Mouse (Mus musculus): ENCODE data around the gene N4bp2l2. TPM values are rescaled to one million over a fixed set of nuclear protein-coding genes. Genes with fewer than 3 reads are reported as not detected.

Gene N4bp2l2
- polyA plus RNA-seq, 1 experiment = 33.6 TPM

DNA sequence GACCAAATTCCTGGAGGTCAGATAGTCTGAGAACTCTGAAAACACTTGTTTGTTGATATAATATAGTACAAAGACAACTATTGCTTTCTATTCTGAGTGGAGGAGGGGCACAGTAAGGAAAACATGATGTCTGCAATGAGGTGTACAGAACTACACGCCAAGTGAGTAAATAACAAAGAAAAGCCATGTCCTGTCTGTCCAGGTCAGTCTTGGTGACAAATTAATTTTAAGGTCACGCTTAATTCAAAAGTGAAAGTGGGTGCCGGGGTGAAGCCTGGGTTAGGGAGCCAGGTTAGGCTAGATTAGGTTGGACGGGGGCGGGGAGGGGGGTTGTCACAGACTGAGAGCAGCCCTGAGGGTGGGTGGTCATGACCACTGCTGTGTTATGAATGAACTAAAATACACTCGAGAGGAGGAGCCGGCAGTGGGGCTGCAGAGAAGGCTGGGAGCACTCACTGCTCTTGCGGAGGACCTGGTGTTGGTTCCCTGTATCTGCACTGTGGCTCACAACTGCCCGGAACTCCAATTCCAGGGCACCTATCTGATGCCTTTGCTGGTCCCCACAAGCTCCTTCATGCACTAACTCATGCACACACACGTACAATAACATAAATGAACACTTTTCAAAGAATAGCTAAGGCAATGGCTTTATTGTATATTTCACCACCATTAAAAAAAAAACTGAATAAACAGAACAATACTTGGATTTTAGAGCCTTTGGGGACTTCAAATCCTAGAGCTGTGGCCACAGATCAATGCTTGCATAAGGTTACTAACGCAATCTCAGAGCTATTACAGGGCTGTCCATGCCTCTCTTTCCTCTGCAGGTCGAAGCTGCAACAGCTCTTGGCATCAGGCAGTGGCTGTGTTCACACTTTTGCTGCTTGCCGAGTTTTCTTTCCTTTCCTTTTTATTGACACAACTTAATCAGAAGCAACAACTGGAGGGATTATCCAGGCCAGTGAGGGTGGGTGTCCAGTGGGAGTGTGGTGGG lies 66.4 kb downstream of the N4bp2l2 start:
- Histone ChIP-seq H3K4me3 (ENCODE audit: insufficient read depth, low read length) (no peak overlapping the region), H3K27ac (ENCODE audit: insufficient read depth, low read length) (no peak overlapping the region), H3K4me1 (ENCODE audit: control insufficient read depth, insufficient read depth, low read length) (peaks cover 2% of the 10 kb centered on the region)
- TF ChIP-seq POLR2A (IDR thresholded peaks at IDR 0.05; ENCODE audit: extremely low read depth, insufficient read depth, low read length) (no peak), CTCF (IDR thresholded peaks at IDR 0.05; ENCODE audit: extremely low read depth, insufficient read depth, low read length) (no peak)

DNA sequence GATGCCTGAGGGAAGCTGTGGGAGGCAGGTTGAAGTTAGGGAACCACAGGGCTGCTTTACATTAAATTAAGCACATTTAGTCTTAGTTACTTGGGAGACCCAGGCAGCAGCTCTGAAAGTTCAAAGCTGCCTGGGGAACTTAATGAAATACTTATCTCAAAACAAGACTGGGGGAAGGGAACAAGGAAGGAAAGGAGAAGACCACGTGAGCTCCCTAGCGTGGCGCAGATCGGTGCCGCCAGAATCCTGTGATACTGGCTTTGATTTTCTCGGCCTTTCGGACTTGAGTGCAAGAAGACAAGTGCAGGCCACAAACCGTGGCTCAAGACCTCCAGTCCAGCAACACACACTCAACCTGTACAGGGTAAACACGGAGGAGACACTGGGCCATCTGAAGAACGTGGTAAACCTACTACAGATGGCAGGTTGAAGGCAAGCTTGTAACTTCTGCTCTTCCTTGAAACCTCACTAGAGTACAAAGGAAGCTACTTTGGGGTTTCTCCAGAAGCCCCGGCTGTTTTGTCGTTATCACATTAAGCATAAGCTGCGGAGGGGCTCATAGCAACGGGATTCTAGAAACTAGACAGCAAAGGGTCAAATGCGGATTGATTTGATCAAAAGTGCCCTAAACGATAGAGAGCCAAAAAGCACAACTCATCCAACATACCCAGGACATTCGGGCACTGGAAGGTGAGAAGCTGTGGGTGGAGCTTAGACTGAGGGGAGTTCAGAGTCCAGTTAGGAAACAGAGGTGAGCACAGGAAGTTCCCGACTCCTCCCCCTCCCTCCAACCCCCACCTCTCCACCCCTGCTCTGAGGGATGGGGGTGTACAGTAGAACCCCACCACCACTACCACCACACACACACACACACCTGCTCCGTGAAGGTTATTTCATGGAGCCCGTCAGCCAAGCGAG lies 67.5 kb downstream of the N4bp2l2 start:
- Histone ChIP-seq H3K4me1 (ENCODE audit: control insufficient read depth, insufficient read depth, low read length) (peaks cover 2% of the 10 kb centered on the region), H3K4me3 (ENCODE audit: insufficient read depth, low read length) (no peak overlapping the region), H3K27ac (ENCODE audit: insufficient read depth, low read length) (no peak overlapping the region)
- TF ChIP-seq POLR2A (IDR thresholded peaks at IDR 0.05; ENCODE audit: extremely low read depth, insufficient read depth, low read length) (no peak), CTCF (IDR thresholded peaks at IDR 0.05; ENCODE audit: extremely low read depth, insufficient read depth, low read length) (no peak)

DNA sequence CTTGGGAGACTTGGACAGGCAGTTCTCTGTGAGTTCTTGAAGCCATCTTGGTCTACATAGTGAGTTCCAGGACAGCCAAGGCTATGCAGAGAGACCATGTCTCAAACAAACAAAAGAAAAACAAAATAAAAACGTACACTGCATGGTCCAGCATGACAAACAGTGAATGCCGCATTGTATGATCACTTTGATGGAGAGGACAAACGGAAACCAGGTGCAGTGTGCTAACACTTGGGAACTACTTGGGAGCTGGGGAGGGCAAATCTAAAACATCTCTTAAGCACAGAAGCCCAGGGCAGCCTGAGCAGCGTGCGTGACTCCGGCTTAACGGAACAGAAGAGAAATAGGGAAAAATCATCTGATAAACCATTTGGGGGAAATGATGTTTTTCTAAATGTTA lies 68.9 kb downstream of the N4bp2l2 start, which contains the start of gene N4bp2l1:
Gene N4bp2l1 (minus strand): TSS at position 101 of the 400 bp plus-strand sequence.
- Histone ChIP-seq H3K27ac (ENCODE audit: insufficient read depth, low read length) (no peak within 1 kb of the TSS), H3K4me3 (ENCODE audit: insufficient read depth, low read length) (no peak within 1 kb of the TSS), H3K4me1 (ENCODE audit: control insufficient read depth, insufficient read depth, low read length) (peaks cover 2% of the 10 kb centered on the region)
- no peak for TF ChIP-seq CTCF (IDR thresholded peaks at IDR 0.05; ENCODE audit: extremely low read depth, insufficient read depth, low read length)
- no peak for TF ChIP-seq POLR2A (IDR thresholded peaks at IDR 0.05; ENCODE audit: extremely low read depth, insufficient read depth, low read length)

DNA sequence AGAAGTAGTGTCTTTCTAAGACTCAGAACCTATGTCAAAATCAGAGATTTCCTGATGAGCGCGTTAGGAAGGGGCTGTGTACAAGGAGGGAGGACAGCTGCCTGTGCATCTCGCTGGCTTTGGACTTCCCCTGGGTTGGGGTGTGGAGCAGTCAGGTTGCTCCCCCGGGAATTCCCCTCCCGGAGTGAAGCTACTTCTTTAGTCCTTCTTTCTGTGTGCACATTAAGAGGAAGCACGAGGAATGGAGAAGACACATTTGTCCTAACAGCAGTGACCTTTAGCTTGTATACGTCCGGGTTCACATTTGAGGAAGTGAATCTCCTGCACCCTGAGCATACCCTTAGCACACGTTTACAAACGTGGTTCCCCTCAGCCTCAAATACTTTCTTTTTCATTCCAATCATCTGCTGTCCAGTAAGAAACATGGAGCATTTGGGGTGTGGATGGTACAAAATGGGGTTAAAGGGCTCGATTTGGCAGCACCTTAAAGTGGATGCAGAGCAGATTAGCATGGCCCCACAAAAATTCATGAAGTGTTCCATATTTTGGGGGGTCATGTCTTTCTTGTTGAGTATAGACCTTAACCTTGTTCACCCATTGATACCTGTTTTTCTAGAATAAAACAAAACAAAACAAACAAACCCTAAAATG lies 70.5 kb downstream of the N4bp2l2 start:
- Histone ChIP-seq H3K4me3 (ENCODE audit: insufficient read depth, low read length) (no peak overlapping the region; the same call in 1 of the 2 replicates), H3K4me1 (ENCODE audit: control insufficient read depth, insufficient read depth, low read length) (no peaks in the 10 kb centered on the region), H3K27ac (ENCODE audit: insufficient read depth, low read length) (no peak overlapping the region)
- TF ChIP-seq POLR2A (IDR thresholded peaks at IDR 0.05; ENCODE audit: extremely low read depth, insufficient read depth, low read length) (no peak), CTCF (IDR thresholded peaks at IDR 0.05; ENCODE audit: extremely low read depth, insufficient read depth, low read length) (no peak)

DNA sequence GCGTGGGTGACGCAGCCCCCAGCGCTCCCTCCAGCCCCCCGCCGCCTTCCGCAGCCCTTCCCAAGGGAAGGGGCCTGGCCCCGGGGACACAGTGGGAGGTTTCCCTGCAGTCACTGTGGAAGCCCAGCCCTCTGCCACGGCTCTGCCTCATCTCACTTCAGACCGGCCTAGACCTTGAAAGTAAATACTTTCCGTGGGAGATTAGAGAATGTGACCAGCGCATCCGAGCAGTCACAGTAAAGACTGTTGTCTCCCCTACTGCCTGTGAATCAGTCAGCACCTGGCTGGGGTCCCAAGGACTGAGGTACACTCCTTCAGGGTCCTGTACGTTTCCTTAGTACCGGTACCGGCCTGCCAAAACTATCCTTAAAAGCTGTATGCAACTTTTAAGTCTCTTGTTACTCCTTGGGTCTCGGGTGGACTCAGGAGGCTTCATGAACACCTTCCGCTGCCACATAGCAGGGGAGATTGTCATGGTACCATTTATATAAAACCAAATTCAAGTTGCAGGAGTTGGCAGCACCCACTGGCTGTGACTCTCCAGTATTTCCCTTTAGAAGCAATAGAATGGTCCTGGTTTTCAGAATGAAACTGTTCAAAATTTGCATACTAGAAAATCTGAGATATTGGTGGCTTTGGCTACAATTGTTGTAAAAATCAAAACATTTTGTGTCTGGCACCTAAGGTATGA lies 71.2 kb downstream of the N4bp2l2 start:
- Histone ChIP-seq H3K4me1 (ENCODE audit: control insufficient read depth, insufficient read depth, low read length) (no peaks in the 10 kb centered on the region), H3K4me3 (ENCODE audit: insufficient read depth, low read length) (peak overlapping the region; percentile 87), H3K27ac (ENCODE audit: insufficient read depth, low read length) (peak overlapping the region; percentile 96; the same call in 1 of the 2 replicates)
- TF ChIP-seq CTCF (IDR thresholded peaks at IDR 0.05; ENCODE audit: extremely low read depth, insufficient read depth, low read length) = no peak
- TF ChIP-seq POLR2A (IDR thresholded peaks at IDR 0.05; ENCODE audit: extremely low read depth, insufficient read depth, low read length) = no peak

DNA sequence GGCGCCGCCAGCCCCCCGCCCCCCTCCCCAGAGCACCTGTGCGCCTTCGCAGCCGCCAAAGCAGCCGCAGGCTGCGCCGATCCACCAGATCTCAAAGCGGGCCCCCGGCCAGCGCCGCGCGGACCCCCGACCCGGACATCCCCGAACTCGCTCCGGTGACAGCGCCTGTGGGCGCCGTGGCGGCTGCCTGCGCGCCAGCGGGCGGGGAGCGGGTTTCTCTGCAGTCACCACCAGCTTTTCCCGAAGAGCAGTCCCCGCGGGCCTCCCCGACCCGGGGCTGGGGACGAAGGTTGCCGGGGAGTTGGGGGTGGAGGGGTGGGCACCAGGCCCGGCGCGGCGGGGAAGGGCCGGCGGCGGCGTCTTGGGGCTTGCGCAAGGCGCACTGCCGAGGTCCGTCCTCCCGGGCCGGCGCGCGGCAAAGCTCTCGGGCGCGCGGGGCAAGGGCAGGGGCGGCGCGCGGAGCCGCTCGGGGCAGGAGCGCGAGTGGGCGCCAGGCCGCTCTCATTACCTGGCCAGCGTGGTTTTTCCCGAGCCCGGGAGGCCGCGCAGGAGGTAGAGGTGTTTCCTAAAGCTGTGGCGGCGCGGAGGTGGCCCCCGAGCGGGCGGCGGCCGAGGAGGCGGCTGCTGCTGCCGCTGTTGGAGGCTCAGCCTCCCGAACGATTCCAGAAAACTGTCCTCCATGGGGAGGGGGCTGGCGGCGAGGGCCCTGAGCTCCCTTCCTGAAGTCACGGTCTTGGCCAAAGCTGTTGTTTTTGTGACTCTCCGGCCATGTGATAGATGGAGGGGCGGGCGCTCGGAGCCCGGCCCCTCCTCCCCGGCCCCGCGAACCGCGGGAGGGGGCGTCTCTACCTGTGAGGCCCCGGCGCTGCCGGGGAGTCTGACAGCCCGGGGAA lies 72.0 kb downstream of the N4bp2l2 start:
- Histone ChIP-seq H3K27ac (ENCODE audit: insufficient read depth, low read length) (peak overlapping the region; percentile 96), H3K4me3 (ENCODE audit: insufficient read depth, low read length) (peak overlapping the region; percentile 87), H3K4me1 (ENCODE audit: control insufficient read depth, insufficient read depth, low read length) (no peaks in the 10 kb centered on the region)
- TF ChIP-seq POLR2A (IDR thresholded peaks at IDR 0.05; ENCODE audit: extremely low read depth, insufficient read depth, low read length) (peak; percentile 58; the same call in 1 of the 2 replicates), CTCF (IDR thresholded peaks at IDR 0.05; ENCODE audit: extremely low read depth, insufficient read depth, low read length) (no peak)

DNA sequence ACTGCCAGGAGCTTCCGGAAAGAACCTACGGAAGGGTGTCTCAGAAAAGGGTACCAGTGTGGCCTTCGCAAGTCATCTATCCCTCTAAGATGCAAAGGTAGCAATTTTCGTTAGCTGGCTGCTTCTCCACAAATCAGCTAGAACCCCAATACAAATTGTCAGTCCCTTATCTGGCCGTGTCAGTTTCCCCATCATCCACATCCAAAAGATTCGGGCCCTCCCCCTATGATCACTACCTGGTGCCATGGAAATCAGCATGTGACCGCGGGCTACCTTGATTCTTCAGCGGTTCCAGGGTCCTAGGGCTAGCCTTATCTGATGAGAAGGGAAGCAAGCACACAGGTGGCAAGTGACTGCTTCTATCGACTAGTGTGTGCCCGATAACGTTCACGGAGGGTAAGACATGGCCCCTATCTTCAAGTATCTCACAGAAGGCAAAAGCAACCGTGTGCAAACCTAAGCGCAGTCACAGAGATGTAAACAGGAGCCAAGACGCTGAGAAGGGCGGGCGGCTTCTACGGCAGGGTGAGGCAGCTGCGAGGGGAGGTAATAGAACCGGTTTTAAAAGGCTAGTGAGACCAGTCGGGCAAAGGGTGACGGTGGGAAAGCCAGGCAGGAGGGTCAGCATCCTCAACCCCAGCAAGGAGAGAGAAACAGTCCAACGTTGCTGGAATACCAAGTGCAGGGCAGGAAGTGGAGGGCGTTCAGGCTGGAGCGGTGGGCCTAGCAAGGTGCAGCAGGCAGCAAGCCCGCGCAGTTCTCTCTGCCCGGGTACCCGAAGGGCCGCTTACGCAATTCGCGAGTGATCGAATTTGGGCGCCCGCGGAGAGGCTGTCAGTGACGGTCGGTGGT lies 72.9 kb downstream of the N4bp2l2 start:
- H3K4me3 ChIP-seq (ENCODE audit: insufficient read depth, low read length) = peak overlapping the region; percentile 87
- H3K4me1 ChIP-seq (ENCODE audit: control insufficient read depth, insufficient read depth, low read length) = no peaks in the 10 kb centered on the region
- H3K27ac ChIP-seq (ENCODE audit: insufficient read depth, low read length) = peak overlapping the region; percentile 43
- no peak for TF ChIP-seq CTCF (IDR thresholded peaks at IDR 0.05; ENCODE audit: extremely low read depth, insufficient read depth, low read length)
- TF ChIP-seq POLR2A (IDR thresholded peaks at IDR 0.05; ENCODE audit: extremely low read depth, insufficient read depth, low read length) = peak; percentile 17; the same call in 1 of the 2 replicates
